Mouse (Mus musculus) thymus, adult 2 months (tissue): ENCODE data around the gene Plcg2. TPM values are rescaled to one million over a fixed set of nuclear protein-coding genes. Genes with fewer than 3 reads are reported as not detected.

Experiments used
- DNase-seq: peaks from one replicate; pipeline ENCODE4 v3.0.0; 2021
- H3K27ac ChIP-seq: fragments of 200-500 bp; 2 replicates; pipeline ENCODE4 v1.5.1; 2012; ENCODE audit warnings: low read length, control low read depth; ENCODE audit not compliant: control insufficient read depth, insufficient read depth
- H3K27me3 ChIP-seq: fragments of 200-500 bp; 2 replicates; pipeline ENCODE4 v1.6.1; 2012; ENCODE audit warnings: mild to moderate bottlenecking, low read length, moderate library complexity, mixed read lengths; ENCODE audit not compliant: control insufficient read depth, insufficient read depth
- H3K36me3 ChIP-seq: fragments of 200-500 bp; 2 replicates; pipeline ENCODE4 v1.6.1; 2012; ENCODE audit warnings: mild to moderate bottlenecking, low read length, moderate library complexity; ENCODE audit not compliant: control insufficient read depth, insufficient read depth
- H3K4me1 ChIP-seq: fragments of 200-500 bp; replicated peaks from 2 replicates; pipeline ENCODE4 v1.6.1; 2012; ENCODE audit warnings: low read length; ENCODE audit not compliant: control insufficient read depth, insufficient read depth
- H3K4me3 ChIP-seq: fragments of 200-500 bp; 2 replicates; pipeline ENCODE4 v1.5.1; 2012; ENCODE audit warnings: mild to moderate bottlenecking, low read length, control low read depth, moderate library complexity; ENCODE audit not compliant: control insufficient read depth, insufficient read depth
- CTCF ChIP-seq: fragments of 200-500 bp; IDR thresholded peaks from 2 replicates; pipeline ENCODE4 v1.5.1; 2012; ENCODE audit warnings: mild to moderate bottlenecking, control low read depth, low read length, moderate library complexity, borderline replicate concordance; ENCODE audit not compliant: control insufficient read depth, poor library complexity, insufficient read depth; ENCODE audit errors: extremely low read depth
- POLR2A ChIP-seq: fragments of 200-500 bp; IDR thresholded peaks from 2 replicates; pipeline ENCODE4 v1.6.1; 2012; ENCODE audit warnings: mild to moderate bottlenecking, low read length, control low read depth, moderate library complexity; ENCODE audit not compliant: control insufficient read depth, poor library complexity, insufficient read depth; ENCODE audit errors: extremely low read depth
- WGBS: fragments of 180-500 bp; shearing (Covaris S2); methylation state at CpG from one replicate; pipeline ENCODE4 v1.1.7; 2018; 5-methylcytosine and 5-hydroxymethylcytosine counted together
- polyA plus RNA-seq: library from polyadenylated mRNA; depleted of rRNA; stranded (reverse); fragments of >200 nt; gene quantifications from 2 replicates; pipeline ENCODE4 v1.2.3, GENCODE M21; 2012

The Plcg2 gene
- polyA plus RNA-seq, 1 experiment: 9.0 TPM

GRCm38 (mm10) chr8:117604671-117605070 is 106.6 kb downstream of the Plcg2 start:
- 98% methylated on average over 14 of the region's 14 CpGs for WGBS
- Histone ChIP-seq H3K27me3 (no peaks in the 10 kb centered on the region; the same call in 1 of the 2 replicates), H3K27ac (no peak overlapping the region), H3K36me3 (no peaks in the 10 kb centered on the region), H3K4me3 (no peak overlapping the region), H3K4me1 (no peaks in the 10 kb centered on the region)
- TF ChIP-seq POLR2A (no peak), CTCF (no peak)
- no peak for DNase-seq

- Histone ChIP-seq H3K4me3 (no peak overlapping the region), H3K4me1 (no peaks in the 10 kb centered on the region), H3K27me3 (no peaks in the 10 kb centered on the region; the same call in 1 of the 2 replicates), H3K36me3 (no peaks in the 10 kb centered on the region), H3K27ac (no peak overlapping the region)
- no peak for DNase-seq
- TF ChIP-seq POLR2A: no peak
- TF ChIP-seq CTCF: no peak
- WGBS: 96% methylated on average over 8 of the region's 8 CpGs
These were observed 107.1 kb downstream of the Plcg2 start for GRCm38 (mm10) chr8:117605201-117605600.

DNA sequence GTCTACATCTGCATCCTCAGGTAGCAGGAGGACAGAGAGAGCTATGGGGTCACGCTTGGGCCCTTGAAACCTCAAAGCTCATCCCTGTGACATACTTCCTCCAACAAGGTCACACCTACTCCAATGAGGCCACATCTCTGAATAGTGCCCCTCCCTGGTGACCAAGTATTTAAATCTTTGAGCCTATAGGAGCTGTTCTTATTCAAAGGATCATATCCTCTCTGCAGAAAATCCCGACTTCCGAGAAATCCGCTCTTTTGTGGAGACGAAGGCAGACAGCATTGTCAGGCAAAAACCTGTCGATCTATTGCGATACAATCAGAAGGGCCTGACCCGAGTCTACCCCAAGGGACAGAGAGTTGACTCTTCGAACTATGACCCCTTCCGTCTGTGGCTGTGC is 112.4 kb downstream of the Plcg2 start:
- H3K4me1 ChIP-seq: no peaks in the 10 kb centered on the region
- H3K27ac ChIP-seq: no peak overlapping the region
- DNase-seq: no peak
- 97% methylated on average over 10 of the region's 10 CpGs for WGBS
- no peak overlapping the region for H3K4me3 ChIP-seq
- no peak for TF ChIP-seq POLR2A
- no peak for TF ChIP-seq CTCF
- no peaks in the 10 kb centered on the region; the same call in 1 of the 2 replicates for H3K27me3 ChIP-seq
- no peaks in the 10 kb centered on the region for H3K36me3 ChIP-seq

GRCm38 (mm10) chr8:117612861-117613260 is 114.8 kb downstream of the Plcg2 start:
- no peak for TF ChIP-seq POLR2A
- TF ChIP-seq CTCF: no peak
- WGBS: 96% methylated on average over 12 of the region's 12 CpGs
- Histone ChIP-seq H3K4me1 (no peaks in the 10 kb centered on the region), H3K36me3 (no peaks in the 10 kb centered on the region), H3K27me3 (no peaks in the 10 kb centered on the region; the same call in 1 of the 2 replicates), H3K27ac (no peak overlapping the region), H3K4me3 (no peak overlapping the region)
- DNase-seq: no peak

- Histone ChIP-seq H3K27me3 (no peaks in the 10 kb centered on the region), H3K4me3 (no peak overlapping the region), H3K36me3 (no peaks in the 10 kb centered on the region), H3K4me1 (no peaks in the 10 kb centered on the region), H3K27ac (no peak overlapping the region)
- WGBS: 84% methylated on average over 14 of the region's 14 CpGs
- TF ChIP-seq POLR2A (no peak), CTCF (no peak)
- peak; percentile 53 for DNase-seq
These were observed 128.1 kb downstream of the Plcg2 start for GRCm38 (mm10) chr8:117626040-117626838.

GRCm38 (mm10) chr8:117627096-117627495 is 129.0 kb downstream of the Plcg2 start:
- no peaks in the 10 kb centered on the region for H3K4me1 ChIP-seq
- H3K4me3 ChIP-seq: no peak overlapping the region
- H3K36me3 ChIP-seq: no peaks in the 10 kb centered on the region
- no peaks in the 10 kb centered on the region for H3K27me3 ChIP-seq
- no peak for DNase-seq
- no peak for TF ChIP-seq POLR2A
- TF ChIP-seq CTCF: no peak
- no peak overlapping the region for H3K27ac ChIP-seq
- 95% methylated on average over 9 of the region's 9 CpGs for WGBS

GRCm38 (mm10) chr8:117632532-117632931 is 134.4 kb downstream of the Plcg2 start:
- DNase-seq: no peak
- WGBS: 81% methylated on average over 5 of the region's 5 CpGs
- Histone ChIP-seq H3K4me1 (no peaks in the 10 kb centered on the region), H3K27me3 (no peaks in the 10 kb centered on the region), H3K4me3 (no peak overlapping the region), H3K36me3 (no peaks in the 10 kb centered on the region), H3K27ac (no peak overlapping the region)
- TF ChIP-seq POLR2A (no peak), CTCF (no peak)
